Mouse (Mus musculus): ENCODE results near the gene Spaar. TPM values are rescaled to one million over a fixed set of nuclear protein-coding genes. Genes with fewer than 3 reads are reported as not detected.
"Not testable (repeated sequence)": the region's sequence is repeated elsewhere in the genome, so short reads cannot be mapped to it uniquely, and the experiment has no call there.

Gene Spaar
- polyA plus RNA-seq, 1 experiment from 2014 or later = 0.04 TPM

GRCm38 (mm10) chr4:43763410-43763809, 33.6 kb downstream of the Spaar start:
- 18% methylated on average over 7 of the region's 7 CpGs for WGBS (ENCODE audit: insufficient replicate concordance)
- no peak overlapping the region for H3K4me2 ChIP-seq (ENCODE audit: low read depth, low read length)
- H3K36me3 ChIP-seq (ENCODE audit: control insufficient read depth, insufficient read depth) = no peaks in the 10 kb centered on the region
- ATAC-seq (ENCODE audit: low read depth) = no peak
- no peaks in the 10 kb centered on the region for H3K9me3 ChIP-seq (replicated peaks; ENCODE audit: control insufficient read depth, low read length)
- H3K27ac ChIP-seq (ENCODE audit: low read length) = no peak overlapping the region
- no peak overlapping the region for H3K4me3 ChIP-seq (ENCODE audit: low read depth, low read length)
- no peaks in the 10 kb centered on the region for H3K27me3 ChIP-seq (ENCODE audit: control insufficient read depth, insufficient read depth, low read depth, low read length)
- no peaks in the 10 kb centered on the region for H3K4me1 ChIP-seq (ENCODE audit: control insufficient read depth, low read depth, low read length)
- no peak overlapping the region for H3K9ac ChIP-seq (ENCODE audit: low read depth, low read length)

- Histone ChIP-seq H3K4me3 (ENCODE audit: low read depth, low read length) (no peak overlapping the region), H3K9me3 (replicated peaks; ENCODE audit: control insufficient read depth, low read length) (no peaks in the 10 kb centered on the region), H3K36me3 (ENCODE audit: control insufficient read depth, insufficient read depth) (no peaks in the 10 kb centered on the region), H3K27me3 (ENCODE audit: control insufficient read depth, insufficient read depth, low read depth, low read length) (no peaks in the 10 kb centered on the region; the same call in 1 of the 2 replicates), H3K4me1 (ENCODE audit: control insufficient read depth, low read depth, low read length) (no peaks in the 10 kb centered on the region), H3K9ac (ENCODE audit: low read depth, low read length) (no peak overlapping the region), H3K4me2 (ENCODE audit: low read depth, low read length) (no peak overlapping the region), H3K27ac (ENCODE audit: low read length) (no peak overlapping the region)
- ATAC-seq (ENCODE audit: low read depth) = no peak
- WGBS (ENCODE audit: insufficient replicate concordance) = 61% methylated on average over 5 of the region's 5 CpGs
Measured at GRCm38 (mm10) chr4:43768341-43768740, 38.5 kb downstream of the Spaar start.

GRCm38 (mm10) chr4:43769374-43769773, 39.5 kb downstream of the Spaar start:
- Histone ChIP-seq H3K4me2 (ENCODE audit: low read depth, low read length) (no peak overlapping the region), H3K4me3 (ENCODE audit: low read depth, low read length) (no peak overlapping the region), H3K4me1 (ENCODE audit: control insufficient read depth, low read depth, low read length) (no peaks in the 10 kb centered on the region), H3K27ac (ENCODE audit: low read length) (no peak overlapping the region), H3K9ac (ENCODE audit: low read depth, low read length) (no peak overlapping the region), H3K9me3 (replicated peaks; ENCODE audit: control insufficient read depth, low read length) (no peaks in the 10 kb centered on the region), H3K27me3 (ENCODE audit: control insufficient read depth, insufficient read depth, low read depth, low read length) (no peaks in the 10 kb centered on the region; the same call in 1 of the 2 replicates), H3K36me3 (ENCODE audit: control insufficient read depth, insufficient read depth) (no peaks in the 10 kb centered on the region)
- no peak for ATAC-seq (ENCODE audit: low read depth)
- WGBS (ENCODE audit: insufficient replicate concordance) = 81% methylated on average over 2 of the region's 2 CpGs

- no peaks in the 10 kb centered on the region for H3K4me1 ChIP-seq (ENCODE audit: control insufficient read depth, low read depth, low read length)
- no peak within 1 kb of the TSS for H3K27ac ChIP-seq (ENCODE audit: low read length)
- no peak within 1 kb of the TSS for H3K4me3 ChIP-seq (ENCODE audit: low read depth, low read length)
- H3K4me2 ChIP-seq (ENCODE audit: low read depth, low read length) = no peak within 1 kb of the TSS
- no peaks in the 10 kb centered on the region for H3K9me3 ChIP-seq (replicated peaks; ENCODE audit: control insufficient read depth, low read length)
- H3K9ac ChIP-seq (ENCODE audit: low read depth, low read length) = no peak within 1 kb of the TSS
- no peak for ATAC-seq (ENCODE audit: low read depth)
- 52% methylated on average over 6 of the region's 6 CpGs for WGBS (ENCODE audit: insufficient replicate concordance)
- H3K36me3 ChIP-seq (ENCODE audit: control insufficient read depth, insufficient read depth) = no peaks in the 10 kb centered on the region
- no peaks in the 10 kb centered on the region; the same call in 1 of the 2 replicates for H3K27me3 ChIP-seq (ENCODE audit: control insufficient read depth, insufficient read depth, low read depth, low read length)
Measured at GRCm38 (mm10) chr4:43770909-43771308, 41.1 kb downstream of the Spaar start, which contains the start of gene Olfr159. Gene Olfr159, minus strand, starts transcription at chr4:43771009.

- Histone ChIP-seq H3K27ac (ENCODE audit: low read length) (no peak overlapping the region), H3K27me3 (ENCODE audit: control insufficient read depth, insufficient read depth, low read depth, low read length) (no peaks in the 10 kb centered on the region; the same call in 1 of the 2 replicates), H3K9me3 (replicated peaks; ENCODE audit: control insufficient read depth, low read length) (no peaks in the 10 kb centered on the region), H3K9ac (ENCODE audit: low read depth, low read length) (no peak overlapping the region), H3K4me2 (ENCODE audit: low read depth, low read length) (no peak overlapping the region), H3K4me1 (ENCODE audit: control insufficient read depth, low read depth, low read length) (no peaks in the 10 kb centered on the region), H3K4me3 (ENCODE audit: low read depth, low read length) (no peak overlapping the region), H3K36me3 (ENCODE audit: control insufficient read depth, insufficient read depth) (no peaks in the 10 kb centered on the region)
- ATAC-seq (ENCODE audit: low read depth) = no peak
- WGBS (ENCODE audit: insufficient replicate concordance) = 33% methylated on average over 6 of the region's 6 CpGs
Measured at GRCm38 (mm10) chr4:43771626-43772025, 41.8 kb downstream of the Spaar start.

- WGBS (ENCODE audit: insufficient replicate concordance) = 19% methylated on average over 2 of the region's 2 CpGs
- Histone ChIP-seq H3K4me3 (ENCODE audit: low read depth, low read length) (no peak overlapping the region), H3K9ac (ENCODE audit: low read depth, low read length) (no peak overlapping the region), H3K27ac (ENCODE audit: low read length) (no peak overlapping the region), H3K9me3 (replicated peaks; ENCODE audit: control insufficient read depth, low read length) (no peaks in the 10 kb centered on the region), H3K4me1 (ENCODE audit: control insufficient read depth, low read depth, low read length) (no peaks in the 10 kb centered on the region), H3K27me3 (ENCODE audit: control insufficient read depth, insufficient read depth, low read depth, low read length) (no peaks in the 10 kb centered on the region; the same call in 1 of the 2 replicates), H3K4me2 (ENCODE audit: low read depth, low read length) (no peak overlapping the region), H3K36me3 (ENCODE audit: control insufficient read depth, insufficient read depth) (no peaks in the 10 kb centered on the region)
- no peak for ATAC-seq (ENCODE audit: low read depth)
Measured at GRCm38 (mm10) chr4:43772304-43772703, 42.5 kb downstream of the Spaar start.

GRCm38 (mm10) chr4:43795296-43795695, 65.5 kb downstream of the Spaar start:
- no peaks in the 10 kb centered on the region for H3K36me3 ChIP-seq (ENCODE audit: control insufficient read depth, insufficient read depth)
- WGBS (ENCODE audit: insufficient replicate concordance) = 56% methylated on average over 6 of the region's 6 CpGs
- no peak overlapping the region for H3K4me3 ChIP-seq (ENCODE audit: low read depth, low read length)
- no peaks in the 10 kb centered on the region for H3K9me3 ChIP-seq (replicated peaks; ENCODE audit: control insufficient read depth, low read length)
- H3K27me3 ChIP-seq (ENCODE audit: control insufficient read depth, insufficient read depth, low read depth, low read length) = no peaks in the 10 kb centered on the region
- H3K4me1 ChIP-seq (ENCODE audit: control insufficient read depth, low read depth, low read length) = no peaks in the 10 kb centered on the region
- no peak overlapping the region for H3K4me2 ChIP-seq (ENCODE audit: low read depth, low read length)
- no peak overlapping the region for H3K9ac ChIP-seq (ENCODE audit: low read depth, low read length)
- no peak for ATAC-seq (ENCODE audit: low read depth)
- no peak overlapping the region for H3K27ac ChIP-seq (ENCODE audit: low read length)

- ATAC-seq (ENCODE audit: low read depth); H3K27ac ChIP-seq (ENCODE audit: low read length); H3K27me3 ChIP-seq (ENCODE audit: control insufficient read depth, insufficient read depth, low read depth, low read length); H3K4me2 ChIP-seq (ENCODE audit: low read depth, low read length); H3K4me3 ChIP-seq (ENCODE audit: low read depth, low read length); H3K9me3 ChIP-seq (replicated peaks; ENCODE audit: control insufficient read depth, low read length); H3K9ac ChIP-seq (ENCODE audit: low read depth, low read length); H3K4me1 ChIP-seq (ENCODE audit: control insufficient read depth, low read depth, low read length); H3K36me3 ChIP-seq (ENCODE audit: control insufficient read depth, insufficient read depth): not testable (repeated sequence)
- WGBS (ENCODE audit: insufficient replicate concordance) = 63% methylated on average over 5 of the region's 5 CpGs
Measured at GRCm38 (mm10) chr4:43795844-43796243, 66.0 kb downstream of the Spaar start.

GRCm38 (mm10) chr4:43798936-43799335, 69.1 kb downstream of the Spaar start:
- Histone ChIP-seq H3K27ac (ENCODE audit: low read length) (no peak overlapping the region), H3K4me2 (ENCODE audit: low read depth, low read length) (no peak overlapping the region), H3K9me3 (replicated peaks; ENCODE audit: control insufficient read depth, low read length) (no peaks in the 10 kb centered on the region; the same call in 1 of the 2 replicates), H3K9ac (ENCODE audit: low read depth, low read length) (no peak overlapping the region), H3K4me3 (ENCODE audit: low read depth, low read length) (no peak overlapping the region), H3K4me1 (ENCODE audit: control insufficient read depth, low read depth, low read length) (no peaks in the 10 kb centered on the region), H3K27me3 (ENCODE audit: control insufficient read depth, insufficient read depth, low read depth, low read length) (no peaks in the 10 kb centered on the region), H3K36me3 (ENCODE audit: control insufficient read depth, insufficient read depth) (no peaks in the 10 kb centered on the region)
- ATAC-seq (ENCODE audit: low read depth) = no peak
- WGBS (ENCODE audit: insufficient replicate concordance) = 61% methylated on average over 7 of the region's 7 CpGs

Data from liver, embryonic 16.5 days (tissue).